Mouse (Mus musculus): ENCODE results near the gene Acan. TPM values are rescaled to one million over a fixed set of nuclear protein-coding genes. Genes with fewer than 3 reads are reported as not detected.
A peak's percentile ranks its signal among the peaks of the same experiment; 100 is the strongest.

Acan gene
- polyA plus RNA-seq (2012; rRNA removed): not detected in 2 replicates

DNA sequence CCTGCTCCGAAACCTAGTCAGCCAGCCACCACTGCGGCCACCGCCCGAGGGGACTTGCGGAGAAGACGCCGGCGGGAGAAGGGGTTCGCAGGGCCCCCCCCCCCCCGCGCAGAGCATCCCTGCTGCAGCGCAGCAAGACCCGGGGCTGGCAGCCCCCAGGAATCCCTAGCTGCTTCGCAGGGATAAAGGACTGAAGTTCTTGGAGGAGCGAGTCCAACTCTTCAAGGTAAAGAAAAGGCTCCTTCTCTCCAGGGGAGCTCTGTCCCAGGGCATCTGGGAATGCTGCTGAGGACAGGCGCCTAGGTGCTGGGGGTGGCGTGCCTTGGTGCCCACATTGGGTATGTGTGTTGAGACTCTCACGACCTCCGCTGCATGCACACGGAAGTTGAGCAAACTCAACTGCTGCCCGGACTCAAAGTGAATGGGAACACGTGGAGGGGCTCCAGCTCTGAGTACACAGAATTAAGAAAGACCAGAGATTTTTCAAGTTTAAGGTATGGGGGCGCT is at the start of gene Acan:
Gene Acan (plus strand): TSS at position 101 of the 507 bp plus-strand sequence.
- DNase-seq (ENCODE audit: low spot score): no peak

DNA sequence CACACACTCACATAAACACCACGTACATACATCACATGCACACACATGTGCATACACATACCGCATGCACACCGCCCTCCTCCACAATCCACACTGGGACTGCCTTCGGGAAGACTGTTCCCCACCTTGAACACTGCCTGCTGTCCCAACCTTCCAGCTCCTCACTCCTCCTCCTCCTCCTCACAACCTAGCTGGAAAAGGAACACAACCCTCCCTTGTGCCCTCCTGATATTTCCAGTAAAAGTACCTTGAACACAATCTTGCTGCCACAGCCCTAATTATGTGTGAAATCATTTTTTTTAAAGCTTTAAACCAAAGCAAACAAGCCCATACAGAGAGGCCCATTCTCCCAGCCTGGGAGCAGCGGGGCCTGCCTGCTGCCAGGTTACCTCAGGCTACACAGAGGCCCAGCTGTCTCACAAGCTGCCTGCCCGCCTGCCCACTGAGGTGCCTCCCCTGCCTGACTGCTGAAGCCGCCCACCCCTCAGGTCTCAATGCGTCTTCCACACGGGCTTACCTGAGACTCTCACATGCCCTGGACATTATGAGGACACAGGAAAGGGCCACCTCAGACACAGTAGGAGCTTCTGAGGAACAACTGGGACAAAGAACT is 31.9 kb upstream of the Acan start:
- no peak for DNase-seq (ENCODE audit: low spot score)

DNA sequence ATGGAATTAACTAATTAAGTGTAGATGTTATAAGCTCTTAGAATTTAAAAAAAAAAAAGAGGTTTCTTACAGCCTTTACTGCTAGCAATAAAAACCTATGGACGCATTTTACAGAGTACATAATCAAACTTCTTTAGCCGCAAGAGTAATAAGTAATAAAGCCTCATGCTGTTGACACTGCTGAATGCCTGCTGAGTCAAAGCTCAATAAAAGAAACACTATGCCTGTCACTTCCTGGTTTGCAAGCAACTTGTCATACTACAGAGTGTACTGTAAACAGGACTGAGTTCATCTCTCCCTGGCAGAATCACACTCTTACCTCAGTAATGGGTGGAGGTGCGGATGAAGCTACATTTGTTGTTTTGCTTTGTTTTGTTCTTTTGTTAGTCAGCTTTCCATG is 24.1 kb upstream of the Acan start:
- no peak for DNase-seq (ENCODE audit: low spot score)

DNA sequence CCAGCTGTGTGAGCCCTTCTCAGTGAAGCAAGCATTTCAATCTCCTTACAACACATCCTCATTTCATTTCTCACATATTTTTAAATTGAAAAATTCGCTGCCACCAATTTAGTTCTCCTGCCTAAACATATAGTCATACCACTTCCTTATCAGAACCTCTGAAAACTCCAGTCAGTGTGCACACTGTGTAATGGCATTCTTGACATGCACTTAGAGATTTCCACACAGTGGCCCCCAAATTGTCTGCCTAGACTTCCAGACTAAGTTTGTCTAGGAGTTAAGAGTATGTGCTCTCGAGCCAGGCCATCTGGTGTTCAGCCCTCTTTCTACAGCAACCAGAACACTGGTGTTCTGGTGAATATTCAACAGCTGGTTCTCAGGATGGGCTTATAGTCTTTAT is 19.5 kb upstream of the Acan start:
- DNase-seq (ENCODE audit: low spot score): no peak

DNA sequence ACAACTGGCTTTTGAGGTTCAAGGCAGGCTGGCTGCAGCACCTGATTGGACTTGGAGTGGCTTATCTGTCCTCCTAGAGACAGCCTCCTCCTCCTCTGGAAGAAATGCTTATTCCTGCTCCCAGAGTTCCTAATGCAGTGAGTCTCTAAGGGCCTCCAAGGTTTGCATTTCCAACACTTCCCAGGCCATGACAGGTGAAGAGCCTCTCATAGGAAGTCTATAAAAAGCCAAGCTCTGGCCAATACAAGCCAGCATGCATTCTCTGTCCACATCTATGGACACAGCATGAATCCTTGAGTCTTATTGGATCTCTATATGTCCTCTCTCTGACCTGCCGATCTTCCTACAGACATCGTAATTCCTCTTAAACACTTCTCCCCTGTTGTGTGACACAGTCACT is 18.8 kb upstream of the Acan start:
- DNase-seq (ENCODE audit: low spot score): no peak

DNA sequence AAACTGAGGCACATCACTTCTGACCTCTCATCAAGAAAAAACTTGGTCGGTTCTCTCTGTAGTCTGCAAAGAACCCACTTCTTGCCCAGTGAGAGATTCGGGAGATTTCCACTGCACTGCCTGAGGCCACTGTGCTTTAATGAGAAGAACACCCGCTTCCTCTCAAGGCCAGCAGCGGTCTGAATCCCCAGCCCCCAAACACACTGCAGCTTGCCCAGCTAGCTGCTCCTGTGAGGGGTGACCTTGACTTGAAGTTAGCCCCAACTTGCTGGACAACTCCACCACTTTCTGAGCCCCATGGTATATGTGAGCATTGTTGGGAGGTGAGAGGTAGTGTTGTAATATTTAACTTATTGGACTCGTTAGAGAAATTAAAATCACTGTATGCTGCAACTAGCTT is 1.2 kb upstream of the Acan start:
- no peak for DNase-seq (ENCODE audit: low spot score)

DNA sequence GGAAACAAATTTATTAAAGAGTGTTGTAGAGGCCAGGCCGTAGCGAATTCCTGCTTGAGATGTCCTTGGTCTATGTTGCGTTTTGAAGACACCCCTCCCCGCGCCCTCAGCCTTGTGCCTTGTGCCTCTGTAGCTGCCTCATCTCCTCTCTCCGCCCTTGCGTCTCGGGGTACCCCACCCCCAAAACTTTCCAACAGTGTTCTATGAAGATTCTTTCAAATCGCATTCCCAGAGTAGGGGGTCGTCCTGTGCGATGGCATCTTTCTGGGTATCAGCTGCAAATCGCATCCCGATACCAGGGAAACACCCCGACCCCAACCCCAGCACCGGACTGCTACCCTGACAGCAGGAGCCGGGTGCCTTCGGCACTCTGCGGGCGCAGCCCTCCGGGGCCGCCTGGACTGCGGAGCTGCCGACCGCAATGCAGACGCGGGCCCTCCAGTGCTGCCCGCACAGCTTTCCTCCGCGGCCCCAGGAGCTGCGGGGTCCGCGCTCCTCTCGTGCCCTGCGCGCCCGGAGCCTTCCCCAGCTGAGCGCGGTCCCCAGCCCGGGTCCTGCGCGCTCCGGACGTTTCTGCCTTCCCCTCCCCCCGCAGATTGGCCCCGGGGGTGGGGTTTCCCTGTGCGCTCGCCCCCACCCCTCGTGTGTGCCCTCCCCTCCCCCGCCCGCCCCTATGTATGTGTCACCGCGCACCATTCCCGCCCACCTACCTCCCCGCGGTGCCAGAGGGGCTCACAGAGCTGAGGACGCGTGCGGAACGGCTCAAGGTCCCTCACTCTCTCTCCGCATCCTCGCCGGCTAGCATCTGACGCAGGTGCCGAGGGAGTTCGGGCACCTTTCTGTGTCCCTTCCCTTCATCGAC is 531 bp upstream of the Acan start:
- DNase-seq (ENCODE audit: low spot score): no peak

DNA sequence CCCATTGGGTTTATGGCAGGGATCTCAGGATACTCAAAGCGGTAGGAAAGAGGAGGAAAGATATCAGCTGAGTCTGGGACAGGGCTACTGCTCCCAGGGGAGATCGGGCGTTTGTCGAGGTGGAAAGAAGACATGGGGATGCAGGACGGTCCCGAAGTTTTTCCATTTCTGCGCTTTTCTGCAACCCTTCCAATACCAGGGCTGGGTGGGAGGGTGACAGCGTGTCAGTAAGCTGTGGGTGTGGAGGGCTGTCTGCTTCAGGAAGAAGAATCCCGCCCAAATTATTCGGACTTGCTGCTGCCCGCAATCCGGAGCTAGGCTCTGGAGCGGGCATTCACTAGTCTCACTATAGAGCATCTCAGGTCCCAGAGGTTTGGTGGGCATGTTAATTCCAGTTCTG is 828 bp downstream of the Acan start:
- no peak for DNase-seq (ENCODE audit: low spot score)

DNA sequence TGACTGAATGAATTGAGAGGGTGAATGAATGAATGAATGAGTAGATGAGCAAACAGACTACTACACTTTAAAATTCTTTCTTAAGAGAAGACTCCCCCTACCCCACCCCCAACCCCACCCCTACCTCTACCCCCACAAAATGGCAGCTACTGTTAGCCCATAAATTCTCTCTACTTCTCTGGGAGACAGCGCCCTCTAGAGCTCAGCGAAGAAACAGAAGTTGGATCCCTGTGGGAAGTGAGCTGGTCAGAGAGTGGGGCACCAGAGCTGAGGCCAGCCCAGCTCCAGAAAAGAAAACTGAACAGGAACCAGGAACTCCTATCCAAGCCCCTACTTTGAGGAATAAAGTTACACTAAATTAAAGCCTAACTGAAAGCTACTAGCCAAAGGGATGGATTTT is 5.3 kb downstream of the Acan start:
- no peak for DNase-seq (ENCODE audit: low spot score)

DNA sequence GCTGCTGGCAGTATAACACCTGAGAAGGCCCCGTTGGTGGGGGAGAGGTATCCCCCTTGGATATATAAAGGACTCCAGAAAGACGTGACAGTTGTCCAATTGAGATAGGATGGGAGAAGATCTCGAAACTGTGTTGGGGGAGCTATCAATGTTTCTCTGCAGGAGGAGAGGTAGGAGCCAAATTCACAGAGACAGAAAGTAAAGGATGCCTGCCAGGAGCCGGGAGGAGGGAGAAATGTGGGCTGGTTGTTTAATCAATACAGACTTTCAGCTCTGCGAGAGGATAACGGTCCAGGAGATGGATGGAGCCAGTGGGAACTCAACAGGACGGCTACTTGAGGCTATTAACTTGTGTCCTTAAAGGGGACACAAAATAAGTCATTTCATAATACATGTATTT is 14.2 kb downstream of the Acan start:
- no peak for DNase-seq (ENCODE audit: low spot score)

DNA sequence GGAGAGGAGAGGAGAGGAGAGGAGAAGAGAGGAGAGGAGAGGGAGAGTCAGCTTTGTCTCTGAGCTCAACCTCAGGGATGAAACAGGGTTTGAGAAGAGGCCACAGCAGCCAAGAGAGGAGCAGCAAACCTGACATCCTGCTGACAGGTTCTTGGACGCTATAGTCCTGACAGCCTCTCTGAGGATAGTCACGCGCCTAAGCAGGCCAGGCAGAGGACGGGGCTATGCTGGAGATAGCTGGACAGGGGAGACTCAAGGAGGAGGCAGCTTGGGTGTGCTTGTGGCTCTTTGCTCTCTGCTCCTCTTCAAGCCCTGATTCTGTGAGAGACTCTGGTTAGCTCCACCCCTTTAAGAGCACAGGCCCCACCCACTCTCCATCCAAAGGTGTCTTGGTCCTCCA is 14.9 kb downstream of the Acan start:
- no peak for DNase-seq (ENCODE audit: low spot score)

DNA sequence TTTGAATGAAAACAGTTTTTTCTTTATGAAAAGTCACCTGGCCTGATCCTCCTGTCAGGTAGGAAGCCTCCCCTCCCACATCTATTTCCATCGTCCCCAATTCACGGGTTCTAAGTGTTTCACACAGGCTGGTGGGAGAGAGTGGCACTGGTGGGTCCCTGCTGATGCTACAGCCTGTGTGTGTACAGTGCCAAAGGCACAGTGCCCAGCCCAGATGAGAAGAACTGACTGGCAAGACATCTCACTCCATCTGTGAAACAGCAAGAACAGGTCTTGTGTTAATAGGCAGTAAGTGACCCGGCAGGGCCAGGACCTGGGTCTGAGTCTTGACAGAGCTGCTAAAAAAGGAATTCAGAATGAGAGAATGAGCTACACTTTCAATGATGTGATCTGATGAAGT is 25.9 kb downstream of the Acan start:
- no peak for DNase-seq (ENCODE audit: low spot score)

DNA sequence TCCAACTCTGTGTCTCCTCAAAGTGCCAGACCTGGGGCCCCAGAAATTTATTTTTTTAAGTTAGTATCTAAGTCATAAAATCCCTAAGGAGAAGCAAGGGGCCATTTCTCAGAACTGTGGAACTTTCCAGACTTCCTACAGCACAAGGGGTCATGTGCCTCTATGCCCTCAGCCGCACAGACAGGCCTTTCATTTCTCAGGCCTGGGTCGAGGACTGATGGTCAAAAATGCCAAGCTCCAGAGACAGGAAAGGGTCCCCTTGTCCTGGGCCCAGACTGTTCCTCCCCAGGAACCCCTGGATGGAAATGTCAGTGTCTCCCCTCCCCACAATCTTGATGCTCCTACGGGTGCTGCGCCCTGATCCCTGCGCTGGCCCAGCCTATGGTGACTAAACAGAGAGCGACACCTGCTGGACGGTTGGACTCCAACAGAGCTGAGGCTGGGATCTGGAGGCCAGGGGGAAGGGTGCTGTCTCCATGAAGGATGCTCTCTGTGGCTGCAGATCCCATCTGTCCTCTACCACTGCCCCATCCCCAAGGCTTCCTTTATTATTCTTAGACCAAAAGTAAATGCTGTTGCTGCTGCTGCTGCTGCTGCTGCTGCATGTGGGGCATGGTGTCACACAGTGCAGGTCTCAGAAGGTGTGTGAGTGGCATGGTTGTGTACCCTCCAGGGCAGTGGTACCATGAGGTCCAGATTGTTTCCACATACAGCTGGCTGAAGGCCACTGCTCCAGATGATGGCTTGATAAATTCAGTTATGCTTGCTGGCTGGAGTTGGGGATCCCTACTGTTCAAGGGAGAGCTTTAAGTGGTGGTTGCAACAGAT is 27.5 kb downstream of the Acan start:
- peak; percentile 46 for DNase-seq (ENCODE audit: low spot score)

DNA sequence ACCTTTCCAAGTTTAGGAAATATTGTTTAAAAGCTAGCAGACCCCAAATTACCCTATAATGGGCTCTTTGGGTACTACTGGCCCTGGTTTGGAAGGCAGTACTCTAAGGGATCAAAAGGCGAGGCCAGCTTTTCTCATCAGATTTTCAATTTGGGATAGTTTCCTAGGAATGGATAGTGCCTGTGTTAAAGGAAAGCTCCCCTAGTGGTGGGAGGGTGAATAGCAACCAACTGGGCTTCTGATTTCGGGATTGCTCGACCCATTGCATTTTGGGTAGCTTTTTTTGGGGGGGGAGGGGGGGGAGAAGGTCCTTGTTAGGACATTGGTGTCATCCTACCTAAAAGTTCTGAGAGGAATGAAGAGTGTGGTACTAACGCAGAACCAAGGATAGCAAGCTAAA is 35.8 kb downstream of the Acan start:
- no peak for DNase-seq (ENCODE audit: low spot score)

DNA sequence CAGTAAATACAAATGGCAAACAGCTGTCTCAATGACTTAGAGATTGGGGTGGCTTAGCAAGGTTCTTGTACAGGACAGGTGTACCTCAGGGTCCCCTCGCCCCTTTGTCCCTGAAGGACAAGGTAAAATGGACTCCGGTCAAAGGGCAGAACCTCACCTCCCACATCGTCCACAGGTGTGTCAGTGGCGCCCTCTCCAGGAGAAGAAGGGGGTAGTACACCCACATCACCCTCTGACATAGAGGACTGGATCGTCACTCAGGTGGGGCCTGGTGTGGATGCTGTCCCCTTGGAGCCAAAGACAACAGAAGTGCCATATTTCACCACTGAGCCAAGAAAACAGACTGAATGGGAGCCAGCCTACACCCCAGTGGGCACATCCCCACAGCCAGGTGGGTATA is 43.2 kb downstream of the Acan start:
- DNase-seq (ENCODE audit: low spot score): no peak

DNA sequence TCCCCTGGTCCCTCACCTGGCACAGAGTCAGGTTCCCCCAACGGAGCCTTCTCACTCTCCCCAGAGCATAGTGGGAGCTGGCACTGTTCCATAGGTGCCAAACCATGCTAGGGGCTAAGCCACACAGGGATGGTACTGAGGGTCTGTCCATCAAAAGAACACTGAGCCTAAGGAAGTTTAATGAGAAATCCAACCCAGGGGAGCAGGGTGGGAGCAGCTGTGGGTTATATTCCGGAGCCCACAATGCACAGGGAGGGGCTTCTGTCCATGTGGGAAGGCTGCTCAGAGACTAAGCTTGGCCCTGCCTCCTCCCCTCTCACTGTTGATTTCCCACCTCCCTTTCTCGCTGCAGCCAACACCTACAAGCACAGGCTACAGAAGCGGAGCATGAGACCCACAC is 60.6 kb downstream of the Acan start:
- no peak for DNase-seq (ENCODE audit: low spot score)

DNA sequence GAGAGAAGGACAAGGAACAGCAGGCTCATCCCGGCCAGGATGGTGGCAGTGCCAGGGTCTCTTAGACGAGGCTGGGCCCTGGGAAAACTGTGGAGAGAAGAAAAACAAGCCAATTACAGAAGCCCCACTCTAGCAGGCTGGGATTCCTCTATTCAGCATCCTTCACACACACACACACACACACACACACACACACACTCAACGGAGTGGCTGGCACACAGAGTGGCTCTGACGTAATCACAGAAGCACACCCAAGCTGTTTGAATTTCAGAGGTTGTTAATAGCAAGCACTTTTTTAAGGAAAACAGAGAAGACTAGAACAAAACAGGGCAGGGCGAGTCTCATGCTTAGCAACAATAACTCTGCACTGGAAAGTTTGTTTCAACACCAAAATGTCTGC is 70.2 kb downstream of the Acan start:
- no peak for DNase-seq (ENCODE audit: low spot score)

DNA sequence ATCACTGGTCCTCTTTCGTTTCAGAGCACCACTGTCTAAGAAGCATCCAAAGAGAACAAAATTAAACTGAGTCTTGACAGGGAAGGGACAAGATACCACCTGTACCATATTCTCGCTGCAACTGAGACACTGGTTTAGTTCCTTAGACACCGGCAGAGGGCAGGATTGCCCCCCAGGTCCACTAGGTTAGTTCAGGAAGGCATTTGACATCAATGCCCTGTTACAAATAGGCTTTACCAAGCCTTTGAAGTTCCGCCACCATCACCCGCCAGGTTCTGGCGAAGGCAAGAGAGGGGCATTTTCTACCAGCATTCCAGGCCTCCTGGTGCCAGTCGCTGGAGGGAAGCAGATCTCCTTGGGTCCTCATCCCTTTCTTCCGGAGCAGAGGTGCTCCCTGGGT is 76.6 kb downstream of the Acan start:
- no peak for DNase-seq (ENCODE audit: low spot score)

DNA sequence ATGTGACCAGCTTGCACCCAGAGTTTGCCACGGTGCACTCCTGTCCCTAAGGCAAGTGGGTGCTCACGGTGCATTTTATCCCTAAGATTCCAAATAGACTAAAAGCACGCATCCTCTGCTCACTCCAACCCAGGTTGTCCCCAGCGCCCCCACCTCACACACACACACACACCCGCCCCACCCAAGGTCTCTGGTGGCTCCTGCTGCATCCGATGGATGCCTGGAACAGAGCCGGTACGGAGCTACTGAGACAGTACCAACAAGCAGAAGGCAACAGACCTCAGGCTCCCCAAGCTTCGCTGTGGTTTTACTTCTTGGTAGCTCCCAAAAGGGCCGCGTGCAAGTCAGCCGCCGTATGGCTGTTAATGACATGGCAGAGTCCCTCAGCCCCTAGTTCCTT is 77.1 kb downstream of the Acan start:
- no peak for DNase-seq (ENCODE audit: low spot score)

DNA sequence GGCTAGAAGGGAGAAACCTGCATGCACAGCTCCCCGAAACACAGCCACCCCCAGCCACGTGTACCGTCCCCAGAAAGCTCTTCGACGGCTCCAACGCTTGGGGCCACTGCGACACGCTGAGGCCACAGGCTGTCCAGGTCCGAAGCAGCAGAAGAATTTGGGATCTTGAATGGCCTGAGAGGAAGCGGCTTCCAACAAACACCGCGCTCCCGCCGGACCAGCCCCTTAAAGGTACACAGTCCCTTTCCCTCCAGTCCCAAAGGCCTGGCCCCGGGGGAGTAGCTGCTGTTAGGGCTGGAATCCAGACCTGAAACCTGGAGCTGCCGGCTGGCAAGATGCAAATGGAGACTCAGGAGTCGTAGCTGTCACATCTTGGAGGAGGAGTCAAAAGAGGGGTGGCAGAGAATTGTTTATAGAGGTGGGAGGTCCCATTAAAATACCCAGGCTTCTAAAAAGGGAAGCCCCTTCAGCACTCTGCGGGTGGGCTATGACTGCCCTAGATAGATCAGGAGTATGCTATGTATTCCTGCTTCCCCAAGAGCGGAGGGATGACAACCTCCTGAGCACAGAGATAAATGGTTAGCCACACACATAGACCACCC is 77.7 kb downstream of the Acan start, which contains the start of gene Hapln3:
Gene Hapln3 (minus strand): TSS at position 176 of the 602 bp plus-strand sequence.
- no peak for DNase-seq (ENCODE audit: low spot score)

DNA sequence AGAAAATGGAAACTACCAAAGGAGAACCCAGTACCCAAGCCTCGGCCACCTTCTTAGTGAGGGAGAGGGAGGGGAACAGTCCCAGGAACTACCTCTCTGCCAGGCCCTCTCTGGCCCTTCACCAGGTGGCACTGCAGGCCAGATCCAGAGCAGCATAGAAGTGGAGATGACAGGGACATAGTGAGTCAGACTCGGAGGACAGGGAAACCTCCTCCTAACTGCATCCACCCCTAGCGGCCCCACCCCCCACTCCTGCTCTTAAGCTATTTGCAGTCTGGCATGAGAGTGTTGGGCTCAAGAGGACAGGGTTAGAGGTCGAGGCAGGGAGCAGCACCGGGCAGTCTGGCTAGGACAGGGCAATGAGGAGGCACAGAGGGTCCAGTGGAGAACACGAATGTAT is 80.1 kb downstream of the Acan start:
- no peak for DNase-seq (ENCODE audit: low spot score)

DNA sequence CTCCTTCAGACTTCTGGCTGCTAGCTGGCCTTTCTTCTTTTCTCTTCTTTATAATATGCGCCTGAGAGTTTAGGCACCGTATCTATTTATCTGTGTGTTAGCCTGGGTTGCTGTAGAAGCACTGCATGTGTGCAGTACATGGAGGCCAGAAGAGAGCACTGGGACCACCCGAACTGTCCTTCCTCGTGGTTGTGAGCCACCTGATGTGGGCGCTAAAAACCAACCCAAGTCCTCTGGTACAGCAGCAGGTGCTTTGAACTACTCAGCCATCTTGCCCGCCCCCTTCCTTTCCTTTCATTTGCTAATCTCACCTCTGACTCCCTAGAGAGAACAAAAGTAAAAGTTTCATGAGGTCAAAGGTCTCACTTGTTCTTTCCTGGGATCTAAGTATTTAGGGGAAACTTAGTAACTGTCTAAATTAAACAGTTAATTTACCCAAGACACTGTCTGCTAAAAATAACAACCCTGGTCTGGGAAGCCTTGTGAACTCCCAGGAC is 86.1 kb downstream of the Acan start:
- no peak for DNase-seq (ENCODE audit: low spot score)

All from urinary bladder, adult 2 months (tissue).